Mouse (Mus musculus): ENCODE data around the gene Ilf2. TPM values are rescaled to one million over a fixed set of nuclear protein-coding genes. Genes with fewer than 3 reads are reported as not detected.

Ilf2 gene
- 60.7 TPM for polyA plus RNA-seq (2014; fragmentation: Illumina TruSeq; extraction: RNeasy Lipid Tissue Mini Kit (QIAGEN cat#74804); ENCODE audit: low read depth, low replicate concordance)

GRCm38 (mm10) chr3:90475831-90476611 lies at the start of gene Ilf2:
Ilf2 (plus strand) TSS chr3:90476126.

DNA sequence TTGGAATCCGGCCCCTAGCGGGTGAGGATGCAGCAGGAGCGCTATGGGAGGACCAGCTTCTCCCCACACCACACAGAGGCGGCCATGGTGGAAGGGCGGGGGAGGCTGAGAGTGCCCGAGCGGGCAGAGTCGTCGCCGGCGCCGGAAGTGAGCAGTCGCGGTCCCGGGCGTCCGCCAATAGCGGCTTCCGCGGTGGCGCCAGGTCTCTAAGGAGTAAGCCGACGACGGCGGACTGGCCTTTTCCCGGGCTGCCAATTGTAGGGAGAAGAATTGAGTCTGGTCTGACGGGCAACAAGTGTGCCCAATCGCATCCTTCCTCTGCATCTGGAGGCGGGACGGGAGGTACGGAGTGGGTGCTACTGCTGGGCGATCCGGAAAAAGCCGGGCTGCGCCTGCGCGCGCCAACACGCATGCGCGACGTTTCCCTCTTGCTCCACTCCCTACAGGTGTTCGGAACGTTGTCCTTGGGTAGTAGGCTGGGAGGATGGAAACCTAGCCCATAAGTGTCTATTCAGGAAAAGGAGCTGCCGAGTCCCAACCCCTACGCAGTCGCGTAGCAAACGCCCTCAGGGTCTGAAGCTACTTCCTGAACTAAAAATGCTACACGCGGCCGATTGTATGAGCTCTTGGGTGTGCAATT lies 42.4 kb upstream of the Ilf2 start, which contains the start of gene Ints3:
Ints3 (minus strand) TSS at position 242 of the 640 bp plus-strand sequence.

GRCm38 (mm10) chr3:90465686-90466310 lies 10.1 kb upstream of the Ilf2 start, which contains the start of gene Npr1:
Npr1 (minus strand) TSS chr3:90465866.

DNA sequence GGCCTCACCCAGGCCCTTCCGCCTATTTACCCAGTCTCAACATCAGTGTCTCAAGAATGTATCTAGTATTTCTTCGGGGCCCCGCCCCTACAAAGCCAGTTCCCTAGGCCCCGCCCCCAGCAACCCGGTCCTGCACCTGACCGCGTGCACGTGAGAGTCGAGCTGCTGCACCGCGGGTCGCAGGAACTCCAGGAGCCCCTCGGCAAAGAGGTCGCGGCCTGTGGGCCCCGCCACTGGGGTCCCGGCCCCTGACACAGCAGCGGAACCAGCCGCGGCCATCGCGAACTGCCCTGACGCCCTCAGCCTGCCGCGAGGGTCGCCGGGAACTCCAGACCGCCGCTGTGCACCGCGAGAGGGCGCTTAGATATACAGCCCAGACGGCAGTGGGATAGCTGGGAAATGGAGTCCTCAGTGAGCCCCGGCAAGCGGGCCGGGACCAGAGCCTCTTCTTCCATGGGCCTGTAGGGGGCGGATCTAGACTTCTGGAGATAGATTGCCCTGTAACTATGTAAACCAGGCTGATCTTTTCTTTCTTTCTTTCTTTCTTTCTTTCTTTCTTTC lies 14.8 kb downstream of the Ilf2 start, which contains the start of gene Snapin:
Snapin (minus strand) TSS at position 338 of the 561 bp plus-strand sequence.

GRCm38 (mm10) chr3:90508950-90509746 lies 33.2 kb downstream of the Ilf2 start, which contains the start of gene Chtop:
Chtop (minus strand) TSS chr3:90509498.

DNA sequence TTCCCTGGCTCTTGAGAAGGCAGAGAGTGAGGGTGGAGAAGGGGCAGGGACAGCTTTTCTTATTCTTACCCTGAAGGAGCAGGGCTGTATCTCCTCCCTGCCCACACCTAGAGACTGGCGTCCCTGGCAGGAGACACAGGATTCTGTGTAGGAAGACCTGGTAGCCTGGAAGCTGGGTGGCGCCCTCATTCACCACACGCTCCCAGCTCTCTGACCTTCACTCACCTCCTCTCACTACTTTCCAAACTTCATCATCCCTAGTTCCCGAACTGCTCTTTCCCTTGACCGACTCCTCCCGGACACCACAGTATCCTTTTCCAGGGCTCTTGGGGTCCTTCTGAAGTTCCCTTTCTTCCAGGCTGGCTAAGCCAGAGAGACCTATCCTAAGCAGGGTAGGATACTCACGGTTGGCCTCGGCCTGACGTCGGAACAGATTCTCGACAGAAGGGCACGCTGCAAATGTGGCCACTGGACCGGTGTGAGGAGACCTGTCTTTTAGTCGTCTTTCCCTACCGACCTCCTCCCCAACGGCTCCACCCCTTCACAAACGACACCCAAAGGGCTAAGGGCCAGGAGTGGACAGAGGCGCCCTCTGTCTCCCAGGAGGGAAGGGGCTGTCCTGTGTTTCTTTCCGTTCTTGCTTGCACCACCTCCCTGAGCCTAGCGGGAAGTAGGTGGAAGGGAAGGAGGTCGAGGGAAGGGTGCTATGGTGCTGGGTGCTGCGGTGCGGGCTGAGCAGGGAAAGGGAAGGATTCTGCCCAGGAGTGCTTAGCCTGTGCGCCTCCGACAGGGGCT lies 38.1 kb downstream of the Ilf2 start, which contains the start of the genes S100a1 and S100a13:
S100a1 (minus strand) TSS at position 597 of the 795 bp plus-strand sequence.
S100a13 (plus strand) TSS at position 640 of the 795 bp plus-strand sequence.

GRCm38 (mm10) chr3:90526580-90526979 lies 50.7 kb downstream of the Ilf2 start, which contains the start of gene S100a14:
S100a14 (plus strand) TSS chr3:90526856.

GRCm38 (mm10) chr3:90537141-90537904 lies 61.4 kb downstream of the Ilf2 start, which contains the start of gene S100a16:
S100a16 (plus strand) TSS chr3:90537254.

Other genes starting within 250 kb of the Ilf2 start
- 72.0 TPM for gene Jtb, start 244.5 kb upstream of the Ilf2 start, polyA plus RNA-seq (2014; fragmentation: Illumina TruSeq; extraction: RNeasy Lipid Tissue Mini Kit (QIAGEN cat#74804); ENCODE audit: low read depth, low replicate concordance)
- 4.3 TPM for gene Creb3l4, start 232.6 kb upstream of the Ilf2 start, polyA plus RNA-seq (2014; fragmentation: Illumina TruSeq; extraction: RNeasy Lipid Tissue Mini Kit (QIAGEN cat#74804); ENCODE audit: low read depth, low replicate concordance)
- 86.1 TPM for gene Slc39a1, start 228.0 kb upstream of the Ilf2 start, polyA plus RNA-seq (2014; fragmentation: Illumina TruSeq; extraction: RNeasy Lipid Tissue Mini Kit (QIAGEN cat#74804); ENCODE audit: low read depth, low replicate concordance)
- gene Crtc2, start 222.0 kb upstream of the Ilf2 start, polyA plus RNA-seq (2014; fragmentation: Illumina TruSeq; extraction: RNeasy Lipid Tissue Mini Kit (QIAGEN cat#74804); ENCODE audit: low read depth, low replicate concordance): 44.9 TPM
- gene Dennd4b, start 210.9 kb upstream of the Ilf2 start, polyA plus RNA-seq (2014; fragmentation: Illumina TruSeq; extraction: RNeasy Lipid Tissue Mini Kit (QIAGEN cat#74804); ENCODE audit: low read depth, low replicate concordance): 8.7 TPM
- gene Gatad2b, start 182.9 kb upstream of the Ilf2 start, polyA plus RNA-seq (2014; fragmentation: Illumina TruSeq; extraction: RNeasy Lipid Tissue Mini Kit (QIAGEN cat#74804); ENCODE audit: low read depth, low replicate concordance): 19.4 TPM
- 5.7 TPM for gene Slc27a3, start 86.2 kb upstream of the Ilf2 start, polyA plus RNA-seq (2014; fragmentation: Illumina TruSeq; extraction: RNeasy Lipid Tissue Mini Kit (QIAGEN cat#74804); ENCODE audit: low read depth, low replicate concordance)
- gene Ints3, start 42.5 kb upstream of the Ilf2 start, polyA plus RNA-seq (2014; fragmentation: Illumina TruSeq; extraction: RNeasy Lipid Tissue Mini Kit (QIAGEN cat#74804); ENCODE audit: low read depth, low replicate concordance): 33.2 TPM
- gene Npr1, start 10.3 kb upstream of the Ilf2 start, polyA plus RNA-seq (2014; fragmentation: Illumina TruSeq; extraction: RNeasy Lipid Tissue Mini Kit (QIAGEN cat#74804); ENCODE audit: low read depth, low replicate concordance): 28.7 TPM
- gene Snapin, start 14.9 kb downstream of the Ilf2 start, polyA plus RNA-seq (2014; fragmentation: Illumina TruSeq; extraction: RNeasy Lipid Tissue Mini Kit (QIAGEN cat#74804); ENCODE audit: low read depth, low replicate concordance): 66.2 TPM
- 83.0 TPM for gene Chtop, start 33.4 kb downstream of the Ilf2 start, polyA plus RNA-seq (2014; fragmentation: Illumina TruSeq; extraction: RNeasy Lipid Tissue Mini Kit (QIAGEN cat#74804); ENCODE audit: low read depth, low replicate concordance)
- gene S100a1, start 38.3 kb downstream of the Ilf2 start, polyA plus RNA-seq (2014; fragmentation: Illumina TruSeq; extraction: RNeasy Lipid Tissue Mini Kit (QIAGEN cat#74804); ENCODE audit: low read depth, low replicate concordance): 258 TPM
- 64.5 TPM for gene S100a13, start 38.3 kb downstream of the Ilf2 start, polyA plus RNA-seq (2014; fragmentation: Illumina TruSeq; extraction: RNeasy Lipid Tissue Mini Kit (QIAGEN cat#74804); ENCODE audit: low read depth, low replicate concordance)
- 8.3 TPM for gene S100a14, start 50.7 kb downstream of the Ilf2 start, polyA plus RNA-seq (2014; fragmentation: Illumina TruSeq; extraction: RNeasy Lipid Tissue Mini Kit (QIAGEN cat#74804); ENCODE audit: low read depth, low replicate concordance)
- gene S100a16, start 61.1 kb downstream of the Ilf2 start, polyA plus RNA-seq (2014; fragmentation: Illumina TruSeq; extraction: RNeasy Lipid Tissue Mini Kit (QIAGEN cat#74804); ENCODE audit: low read depth, low replicate concordance): 139 TPM
- gene S100a3, start 84.5 kb downstream of the Ilf2 start, polyA plus RNA-seq (2014; fragmentation: Illumina TruSeq; extraction: RNeasy Lipid Tissue Mini Kit (QIAGEN cat#74804); ENCODE audit: low read depth, low replicate concordance): not detected
- not detected for gene S100a2, start 114.1 kb downstream of the Ilf2 start, polyA plus RNA-seq (2014; fragmentation: Illumina TruSeq; extraction: RNeasy Lipid Tissue Mini Kit (QIAGEN cat#74804); ENCODE audit: low read depth, low replicate concordance)
- gene Gm42674, start 125.8 kb downstream of the Ilf2 start, polyA plus RNA-seq (2014; fragmentation: Illumina TruSeq; extraction: RNeasy Lipid Tissue Mini Kit (QIAGEN cat#74804); ENCODE audit: low read depth, low replicate concordance): not detected
- 80.2 TPM for gene S100a4, start 127.6 kb downstream of the Ilf2 start, polyA plus RNA-seq (2014; fragmentation: Illumina TruSeq; extraction: RNeasy Lipid Tissue Mini Kit (QIAGEN cat#74804); ENCODE audit: low read depth, low replicate concordance)
- gene S100a5, start 132.4 kb downstream of the Ilf2 start, polyA plus RNA-seq (2014; fragmentation: Illumina TruSeq; extraction: RNeasy Lipid Tissue Mini Kit (QIAGEN cat#74804); ENCODE audit: low read depth, low replicate concordance): not detected
- 241 TPM for gene S100a6, start 136.8 kb downstream of the Ilf2 start, polyA plus RNA-seq (2014; fragmentation: Illumina TruSeq; extraction: RNeasy Lipid Tissue Mini Kit (QIAGEN cat#74804); ENCODE audit: low read depth, low replicate concordance)
- 0.73 TPM for gene S100a7a, start 177.9 kb downstream of the Ilf2 start, polyA plus RNA-seq (2014; fragmentation: Illumina TruSeq; extraction: RNeasy Lipid Tissue Mini Kit (QIAGEN cat#74804); ENCODE audit: low read depth, low replicate concordance)
- 2.7 TPM for gene S100a8, start 192.9 kb downstream of the Ilf2 start, polyA plus RNA-seq (2014; fragmentation: Illumina TruSeq; extraction: RNeasy Lipid Tissue Mini Kit (QIAGEN cat#74804); ENCODE audit: low read depth, low replicate concordance)
- 2.7 TPM for gene S100a9, start 219.6 kb downstream of the Ilf2 start, polyA plus RNA-seq (2014; fragmentation: Illumina TruSeq; extraction: RNeasy Lipid Tissue Mini Kit (QIAGEN cat#74804); ENCODE audit: low read depth, low replicate concordance)

Measured in adipose tissue, adult 10 weeks (tissue).